8 mouse cellular contexts compared by ENCODE assay signal in genomic region chr6:60950415-60950814, GRCm38 (mm10). TPM values are rescaled to one million over a fixed set of nuclear protein-coding genes. Genes with fewer than 3 reads are reported as not detected.
DNase-seq lines count a peak whose midpoint lies in the region; ATAC-seq and TF ChIP-seq lines count a peak whose summit lies in the region.
"Had no signal": no experiment of that assay in that cellular context is flagged by ENCODE, and none has a peak within 500 bp of the region (broad histone marks: within the 10 kb centered on the region; RNA-seq: fewer than 3 reads in every experiment).

No protein-coding gene starts in this region.

- no peak for TF ChIP-seq POLR2A in small intestine, adult 2 months (IDR thresholded peaks at IDR 0.05; ENCODE audit: low read depth, low read length)

- ATAC-seq in neural tube, embryonic 11.5 days (ENCODE audit: insufficient read depth, low FRiP score, low TSS enrichment) = 0 out of 2 replicates have a peak, but pooled peaks have one; percentile 69
- ATAC-seq in neural tube, embryonic 15.5 days (ENCODE audit: low FRiP score) = no peak
- peak; percentile 80; the same call in 1 of the 2 replicates for ATAC-seq in liver, embryonic 13.5 days (ENCODE audit: low read depth)

- no peak overlapping the region for H3K9ac ChIP-seq in neural tube, embryonic 11.5 days (ENCODE audit: low read length)
- H3K9ac ChIP-seq in neural tube, embryonic 15.5 days (replicated peaks) = no peak overlapping the region
- no peak overlapping the region for H3K9ac ChIP-seq in liver, embryonic 13.5 days

- no peaks in the 10 kb centered on the region for H3K27me3 ChIP-seq in neural tube, embryonic 11.5 days (ENCODE audit: control insufficient read depth, insufficient read depth, low read length)
- H3K27me3 ChIP-seq in neural tube, embryonic 15.5 days (replicated peaks) = no peaks in the 10 kb centered on the region
- no peaks in the 10 kb centered on the region for H3K27me3 ChIP-seq in liver, embryonic 13.5 days
- H3K27me3 ChIP-seq in small intestine, adult 2 months (ENCODE audit: control insufficient read depth, insufficient read depth, low read length) = no peaks in the 10 kb centered on the region

- H3K27ac ChIP-seq in neural tube, embryonic 11.5 days (ENCODE audit: low read depth, low read length) = no peak overlapping the region
- H3K27ac ChIP-seq in neural tube, embryonic 15.5 days (replicated peaks) = no peak overlapping the region
- H3K27ac ChIP-seq in liver, embryonic 13.5 days = no peak overlapping the region
- no peak overlapping the region for H3K27ac ChIP-seq in small intestine, adult 2 months (ENCODE audit: insufficient read depth, low read depth, low read length)

- no peaks in the 10 kb centered on the region for H3K36me3 ChIP-seq in neural tube, embryonic 11.5 days (ENCODE audit: control insufficient read depth, insufficient read depth, low read length)
- no peaks in the 10 kb centered on the region for H3K36me3 ChIP-seq in neural tube, embryonic 15.5 days
- no peaks in the 10 kb centered on the region for H3K36me3 ChIP-seq in liver, embryonic 13.5 days
- H3K36me3 ChIP-seq in small intestine, adult 2 months (ENCODE audit: control insufficient read depth, insufficient read depth, low read length) = no peaks in the 10 kb centered on the region

- H3K9me3 ChIP-seq in neural tube, embryonic 11.5 days (ENCODE audit: control insufficient read depth, low read length) = no peaks in the 10 kb centered on the region
- H3K9me3 ChIP-seq in neural tube, embryonic 15.5 days (replicated peaks) = no peaks in the 10 kb centered on the region
- no peaks in the 10 kb centered on the region for H3K9me3 ChIP-seq in liver, embryonic 13.5 days (replicated peaks)

- peak; percentile 66; the same call in 1 of the 2 replicates for TF ChIP-seq CTCF in small intestine, adult 2 months (IDR thresholded peaks at IDR 0.05; ENCODE audit: extremely low read depth, insufficient read length, insufficient replicate concordance, low read depth, low read length)

- no peak for DNase-seq in neural tube, embryonic 11.5 days (ENCODE audit: low spot score)
- peak; percentile 5 for DNase-seq in adipocyte (ENCODE audit: low spot score)
- peak; percentile 10 for DNase-seq in cerebellum, adult 9-11 months
- peak; percentile 4 for DNase-seq in induced T-regulatory cell, adult 2 months (ENCODE audit: low read depth)
- peak; percentile 36 for DNase-seq in liver, embryonic 13.5 days

- 67% methylated on average over 3 of the region's 3 CpGs for WGBS in neural tube, embryonic 11.5 days
- 61% methylated on average over 3 of the region's 3 CpGs for WGBS in neural tube, embryonic 15.5 days
- 43% methylated on average over 3 of the region's 3 CpGs for WGBS in liver, embryonic 13.5 days (ENCODE audit: insufficient replicate concordance)
- WGBS in small intestine, adult 2 months = 72% methylated on average over 3 of the region's 3 CpGs

- H3K4me2 ChIP-seq in neural tube, embryonic 11.5 days (ENCODE audit: low read depth) = no peak overlapping the region
- H3K4me2 ChIP-seq in neural tube, embryonic 15.5 days = no peak overlapping the region
- H3K4me2 ChIP-seq in liver, embryonic 13.5 days = no peak overlapping the region

- H3K4me1 ChIP-seq in neural tube, embryonic 11.5 days (ENCODE audit: control insufficient read depth, insufficient read depth, low read length) = no peaks in the 10 kb centered on the region
- H3K4me1 ChIP-seq in neural tube, embryonic 15.5 days = no peaks in the 10 kb centered on the region
- H3K4me1 ChIP-seq in liver, embryonic 13.5 days (replicated peaks) = 0 out of 2 replicates have a peak, but pooled peaks cover 2% of the 10 kb centered on the region
- no peaks in the 10 kb centered on the region for H3K4me1 ChIP-seq in small intestine, adult 2 months (ENCODE audit: control insufficient read depth, insufficient read depth, insufficient read length, low read length)

- no peak overlapping the region for H3K4me3 ChIP-seq in neural tube, embryonic 11.5 days (ENCODE audit: low read depth, low read length)
- no peak overlapping the region for H3K4me3 ChIP-seq in neural tube, embryonic 15.5 days (replicated peaks)
- no peak overlapping the region for H3K4me3 ChIP-seq in liver, embryonic 13.5 days (replicated peaks)
- H3K4me3 ChIP-seq in small intestine, adult 2 months (ENCODE audit: low read depth, low read length) = no peak overlapping the region
- H3K4me3 ChIP-seq: myocyte had no signal

RNA-seq across cellular contexts. Expression of gene Mmrn1, which starts 25.6 kb away (rescaled TPM):
- 7.8 and 8.9 TPM in 2 replicates for polyA plus RNA-seq in neural tube, embryonic 11.5 days (2014; fragmentation: Nextera tagmentation; extraction: Ambion mirVana)
- polyA plus RNA-seq in neural tube, embryonic 15.5 days (2015; fragmentation: Nextera tagmentation; extraction: Ambion mirVana) = 1.8 and 2.7 TPM in 2 replicates
- 6.1 and 8.3 TPM in 2 replicates for polyA plus RNA-seq in liver, embryonic 13.5 days (2015; fragmentation: Nextera tagmentation; extraction: Ambion mirVana)
- polyA plus RNA-seq in small intestine, adult 2 months (2012; rRNA removed) = 0.86 and 2.5 TPM in 2 replicates
- polyA plus RNA-seq: myocyte had no signal
